Mouse (Mus musculus) heart, adult 8-10 months (tissue): ENCODE results near the gene Gramd1a. TPM values are rescaled to one million over a fixed set of nuclear protein-coding genes. Genes with fewer than 3 reads are reported as not detected.

Source experiments
- DNase-seq: peaks from one replicate; pipeline ENCODE4 v3.0.0; 2022; ENCODE audit warnings: low spot score
- total RNA-seq, 4 experiments: library from RNA; stranded (reverse); gene quantifications; 2 replicates each; pipeline ENCODE4 v1.2.4; 2022

Gene Gramd1a
- total RNA-seq, 4 experiments from 2014 or later, result 26.6 to 42.2 (median 33.0) TPM

DNA sequence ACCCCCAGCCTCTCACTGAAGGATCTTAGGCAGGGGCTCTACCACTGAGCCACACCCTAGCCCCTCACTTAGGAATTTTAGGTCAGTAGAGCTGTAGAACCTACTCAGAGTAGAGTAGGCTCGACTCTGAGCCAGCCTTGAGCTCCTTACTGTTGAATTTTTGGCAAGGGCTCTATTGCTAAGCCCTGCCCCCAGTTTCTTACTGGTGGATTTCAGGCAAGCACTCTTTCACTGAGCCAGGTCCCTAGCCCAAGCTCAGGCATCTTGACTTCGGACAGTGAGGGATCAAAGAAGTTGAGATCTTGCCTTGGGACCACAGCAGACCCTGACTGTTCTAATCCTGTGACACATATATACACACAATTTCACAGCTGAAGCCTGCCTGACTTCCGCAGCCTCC lies 32.0 kb downstream of the Gramd1a start:
- DNase-seq, result no peak

DNA sequence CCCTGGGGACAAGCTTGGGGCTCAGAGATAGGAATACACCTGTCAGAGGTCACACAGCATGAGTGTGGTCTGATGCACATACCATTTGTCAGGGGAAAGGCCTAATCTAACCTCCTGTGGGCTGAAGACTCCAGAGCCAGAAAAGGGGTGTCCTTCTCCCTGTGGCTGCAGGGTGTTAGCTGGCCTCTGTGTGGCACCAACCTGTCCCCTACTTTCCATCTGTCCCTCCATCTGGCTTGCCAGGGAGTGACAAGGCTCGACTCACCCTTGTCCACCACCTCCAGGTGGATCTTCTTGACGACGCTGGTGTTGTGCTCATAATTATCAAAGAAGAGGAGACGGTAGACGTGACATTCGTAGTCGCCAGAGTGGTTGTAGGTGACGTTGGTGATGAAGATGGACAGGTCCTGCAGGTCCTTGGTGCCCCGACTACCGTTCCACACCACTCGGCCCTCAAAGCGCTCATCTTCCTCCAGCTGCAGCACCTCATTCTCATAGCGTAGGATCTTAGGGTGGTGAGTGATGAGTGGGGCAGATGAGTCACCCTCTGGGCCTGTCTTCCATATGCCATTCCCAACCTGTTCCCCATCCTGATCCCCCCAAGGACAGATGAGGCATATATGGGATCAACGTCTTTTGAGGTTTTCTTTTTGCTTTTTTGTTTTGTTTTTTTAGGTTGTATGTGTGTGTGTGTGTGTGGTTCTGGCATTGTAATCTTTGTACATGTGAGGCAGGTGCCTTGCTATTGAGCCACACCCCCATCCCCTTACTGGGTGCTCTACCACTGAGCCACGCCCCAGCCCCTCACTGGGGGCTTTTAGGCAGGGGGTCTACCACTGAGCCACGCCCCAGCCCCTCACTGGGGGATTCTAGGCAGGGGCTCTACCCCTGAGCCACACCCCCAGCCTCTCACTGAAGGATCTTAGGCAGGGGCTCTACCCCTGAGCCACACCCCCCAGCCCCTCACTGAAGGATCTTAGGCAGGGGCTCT lies 32.8 kb downstream of the Gramd1a start:
- no peak for DNase-seq

DNA sequence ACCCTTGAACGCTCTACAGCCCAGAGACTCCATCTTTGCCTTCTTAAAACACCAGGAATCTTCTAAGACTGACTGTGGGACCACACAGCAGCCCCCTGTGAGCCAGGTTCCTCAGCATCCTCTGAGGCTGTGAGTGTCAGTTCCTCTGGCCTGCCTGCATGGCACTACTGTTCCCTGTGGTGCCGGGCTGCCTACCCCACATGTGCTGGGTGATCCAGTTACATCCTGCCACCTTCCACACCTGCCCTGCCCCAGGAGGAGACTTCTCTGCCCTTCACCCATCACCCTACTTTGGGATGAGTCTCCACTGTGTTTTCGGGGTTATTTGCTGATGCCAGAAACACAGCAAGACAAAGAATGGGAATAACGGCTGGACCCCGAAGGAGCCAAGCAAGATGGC lies 36.1 kb downstream of the Gramd1a start:
- DNase-seq, result no peak

DNA sequence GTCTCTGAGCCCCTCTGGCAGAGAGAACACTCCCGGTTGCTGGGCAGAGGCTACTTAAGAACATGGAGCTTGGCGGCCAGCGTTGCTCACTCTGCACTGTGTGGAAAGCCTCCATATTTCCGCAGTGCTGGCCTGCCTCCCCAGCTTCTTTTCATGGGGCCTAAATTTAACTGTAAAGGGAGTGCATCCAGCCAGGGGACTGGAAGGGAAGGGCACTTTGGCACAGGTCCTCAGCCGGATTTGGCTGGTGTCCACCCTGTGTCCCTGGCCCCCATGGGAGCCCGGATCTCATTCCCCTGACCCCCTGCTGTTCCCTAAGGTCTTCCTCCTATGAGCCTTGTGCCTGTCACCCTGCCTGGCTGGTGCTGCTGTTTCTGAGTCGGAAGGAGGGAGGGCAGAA lies 37.2 kb downstream of the Gramd1a start:
- peak; percentile 49 for DNase-seq

DNA sequence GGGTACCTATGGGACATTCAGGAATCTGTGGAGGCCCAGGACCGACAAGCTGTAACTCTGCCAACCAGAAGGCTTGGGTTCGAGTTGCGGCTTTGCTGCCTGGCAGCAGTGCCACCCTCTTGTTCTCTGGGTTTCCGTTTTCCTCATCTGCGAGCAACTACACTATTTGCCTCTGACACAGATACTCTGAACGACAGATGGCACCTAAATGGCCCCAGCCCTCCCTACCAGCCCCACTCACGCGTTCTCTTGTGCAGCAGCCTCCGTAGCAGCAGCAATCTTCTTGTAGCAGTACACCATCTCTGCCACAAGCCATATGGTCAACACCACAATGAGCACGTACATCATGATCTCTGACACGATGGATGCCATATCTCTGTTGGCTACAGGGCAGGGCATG lies 38.2 kb downstream of the Gramd1a start:
- DNase-seq, result no peak

DNA sequence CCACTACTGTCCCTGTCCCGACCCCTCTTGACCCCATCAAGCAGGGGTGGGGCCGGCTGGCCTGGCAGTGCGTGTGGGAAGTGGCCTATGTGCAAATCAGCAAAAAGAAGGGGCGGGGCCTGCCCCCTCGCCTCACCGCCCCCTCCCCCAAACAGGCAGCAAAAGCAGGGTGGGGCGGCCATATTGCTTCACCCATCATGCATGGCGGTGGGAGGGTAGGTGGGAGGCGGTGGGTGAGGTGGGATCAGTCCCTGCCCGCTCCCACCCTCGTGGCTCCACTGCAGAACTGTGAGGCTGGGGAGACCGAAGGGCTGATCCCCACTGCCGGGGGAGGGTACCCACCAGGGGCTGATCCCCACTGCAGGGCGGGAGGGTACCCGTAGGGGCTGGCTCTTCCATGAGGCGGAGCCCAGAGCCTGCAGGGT lies 39.0 kb downstream of the Gramd1a start:
- DNase-seq, result no peak

DNA sequence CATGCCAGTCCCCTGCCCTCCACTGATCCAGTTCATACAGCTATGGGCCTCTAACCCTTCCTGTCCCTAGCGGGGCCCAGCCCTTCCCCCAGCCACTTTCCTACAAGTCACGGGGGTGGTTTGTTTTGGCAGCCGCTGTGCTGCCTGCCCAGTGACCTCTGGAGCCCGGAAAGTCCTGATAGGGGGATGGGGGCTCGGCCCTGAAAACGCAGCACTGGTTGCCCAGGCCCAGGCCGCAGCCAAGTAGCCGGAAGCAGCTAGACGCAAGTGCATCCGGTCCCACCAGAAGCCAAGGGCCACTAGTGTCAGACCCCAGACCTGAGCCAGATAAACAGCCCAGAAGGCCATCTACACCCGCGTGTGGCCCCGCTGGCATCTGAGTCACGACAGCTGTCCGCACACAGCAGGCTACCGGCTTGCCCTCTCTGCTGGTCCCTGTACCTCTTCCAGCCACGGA lies 40.1 kb downstream of the Gramd1a start:
- peak; percentile 77 for DNase-seq

DNA sequence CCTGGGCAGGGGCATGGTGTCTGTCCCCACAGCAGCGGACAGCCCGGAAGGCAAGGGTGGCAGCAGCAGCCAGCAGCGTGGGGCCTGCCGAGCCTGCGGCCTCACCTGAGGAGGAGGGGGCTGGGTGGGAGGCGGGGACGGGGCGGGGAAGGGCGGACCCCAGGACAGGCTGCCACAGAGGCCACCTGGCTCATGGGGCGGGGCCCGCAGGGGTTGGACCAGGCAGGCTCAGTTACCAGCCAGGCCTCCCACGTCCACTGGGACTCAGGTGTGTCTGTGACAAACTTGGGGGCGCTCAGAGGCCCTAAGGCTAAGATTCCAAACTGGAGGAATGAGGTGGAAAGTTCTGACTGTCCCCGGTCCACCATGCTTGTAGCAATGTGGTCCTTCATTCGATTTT lies 40.5 kb downstream of the Gramd1a start, which contains the start of gene Hpn:
Gene Hpn (minus strand): TSS at position 109 of the 400 bp plus-strand sequence.
- DNase-seq, result no peak

DNA sequence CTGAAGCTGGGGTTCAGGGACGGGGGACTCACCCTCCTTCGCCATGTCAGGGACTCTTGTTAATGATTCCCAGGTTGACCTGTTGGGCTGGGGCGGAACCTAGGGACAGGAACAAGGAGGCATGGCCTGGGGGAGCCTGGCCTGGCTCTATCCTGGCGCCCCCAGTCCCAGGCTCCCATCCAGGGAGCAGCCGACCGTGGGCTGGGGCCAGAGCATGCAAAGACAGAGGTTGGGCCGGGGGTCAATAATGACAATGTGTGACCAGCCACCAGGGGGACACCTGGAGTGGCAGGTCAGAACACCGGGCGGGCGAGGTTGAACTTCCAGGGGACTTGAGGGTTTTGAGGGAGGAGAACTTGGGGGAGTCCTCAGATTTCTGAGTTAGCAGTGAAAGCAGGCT lies 41.0 kb downstream of the Gramd1a start:
- no peak for DNase-seq

DNA sequence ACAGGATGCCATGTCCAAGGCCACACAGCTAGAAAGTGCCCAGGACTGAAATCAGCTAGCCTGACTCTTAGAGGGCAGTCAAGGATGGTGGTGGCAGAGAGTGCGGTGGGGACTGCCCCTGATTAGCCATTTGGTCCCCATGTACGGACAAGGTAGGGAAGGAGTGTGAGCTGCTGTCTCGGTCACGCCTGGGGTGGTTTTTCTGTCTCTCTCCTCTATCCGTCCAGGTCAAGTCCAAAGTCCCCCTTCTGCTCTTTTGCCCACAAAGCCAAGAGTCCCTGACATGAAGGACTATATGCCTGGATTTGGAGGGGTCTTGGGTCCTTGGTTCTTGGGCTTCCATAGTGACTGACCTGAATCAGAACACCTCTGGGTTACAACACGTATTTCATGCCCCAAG lies 41.9 kb downstream of the Gramd1a start:
- no peak for DNase-seq

DNA sequence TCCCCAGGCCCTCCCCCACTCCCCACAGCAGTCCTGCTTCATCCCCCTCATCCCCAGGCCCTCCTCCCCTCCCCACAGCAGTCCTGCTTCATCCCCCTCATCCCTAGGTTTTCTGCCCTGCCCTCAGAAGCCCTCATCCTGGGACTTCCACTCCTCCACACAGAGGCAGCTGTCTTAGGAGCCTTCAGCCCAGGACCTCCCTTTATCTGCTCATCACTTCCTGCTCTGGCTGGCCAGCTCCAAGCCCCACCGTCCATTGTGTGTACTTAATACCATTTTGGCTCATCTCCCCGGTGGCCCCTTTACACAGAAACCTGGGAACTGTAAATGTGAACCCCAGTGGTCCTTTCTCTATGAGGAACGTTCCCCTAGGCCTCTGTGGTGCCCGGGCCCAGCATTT lies 43.7 kb downstream of the Gramd1a start:
- no peak for DNase-seq

DNA sequence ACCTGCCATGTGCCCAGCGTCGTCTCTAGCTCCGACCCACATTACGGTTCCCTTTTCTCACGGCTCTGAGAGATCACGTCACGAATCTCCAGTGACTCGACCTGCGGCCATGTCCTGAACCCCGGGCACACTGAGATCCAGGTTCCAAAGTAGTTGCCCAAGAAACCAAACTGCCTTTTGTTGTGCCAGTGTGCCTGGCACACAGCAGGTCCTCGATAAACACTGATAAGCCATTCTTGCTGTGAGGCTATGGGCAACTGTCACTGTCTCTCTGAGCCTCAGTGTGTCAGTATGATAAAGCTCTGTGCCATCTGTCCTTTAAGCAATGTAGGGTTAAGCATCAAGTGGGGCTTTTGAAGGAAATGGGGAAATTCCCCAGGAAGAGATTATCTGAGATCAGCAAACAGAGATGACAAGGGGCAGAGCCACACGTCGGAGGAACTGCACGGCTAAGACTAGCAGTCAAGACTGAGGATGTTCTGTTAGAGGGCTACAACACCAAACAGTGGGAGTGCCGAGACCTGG lies 44.8 kb downstream of the Gramd1a start:
- DNase-seq, result no peak

DNA sequence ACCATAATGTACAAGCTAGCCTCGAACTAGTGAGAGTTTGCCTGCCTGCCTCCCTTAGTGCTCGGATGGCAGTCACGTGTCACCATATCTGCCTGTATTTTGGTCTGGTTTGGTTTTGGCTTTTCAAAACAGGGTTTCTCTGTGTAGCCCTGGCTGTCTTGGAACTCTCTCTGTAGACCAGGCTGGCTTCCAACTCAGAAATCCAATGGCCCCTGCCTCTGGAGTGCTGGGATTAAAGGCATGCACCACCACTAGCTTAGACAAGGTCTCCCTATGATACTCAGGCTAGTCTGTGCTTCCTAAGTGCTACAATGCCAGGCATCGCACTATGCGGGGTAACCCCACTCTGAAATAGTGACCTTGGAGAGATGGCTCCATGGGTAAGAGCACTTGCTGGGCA lies 45.9 kb downstream of the Gramd1a start:
- DNase-seq, result no peak

DNA sequence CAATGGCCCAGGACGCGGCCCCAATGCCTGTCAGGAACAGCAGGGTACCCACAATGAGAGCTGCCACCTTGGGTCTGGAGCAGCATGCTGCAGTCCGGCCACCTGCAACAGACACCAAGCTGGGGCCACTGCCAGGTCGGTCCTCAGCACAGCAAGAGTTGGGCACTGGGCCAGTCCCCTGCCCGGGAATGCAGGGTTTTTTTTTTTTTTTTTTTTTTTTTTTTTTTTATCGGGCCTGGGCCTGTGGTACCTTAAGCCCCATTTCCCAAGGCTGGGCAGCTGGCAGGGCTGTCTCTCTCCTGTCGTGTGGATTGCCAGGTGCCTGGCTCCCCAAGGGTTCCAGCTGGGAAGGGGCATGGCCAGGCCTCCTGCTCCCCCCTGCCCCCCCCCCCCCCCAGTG lies 46.6 kb downstream of the Gramd1a start:
- DNase-seq, result no peak

DNA sequence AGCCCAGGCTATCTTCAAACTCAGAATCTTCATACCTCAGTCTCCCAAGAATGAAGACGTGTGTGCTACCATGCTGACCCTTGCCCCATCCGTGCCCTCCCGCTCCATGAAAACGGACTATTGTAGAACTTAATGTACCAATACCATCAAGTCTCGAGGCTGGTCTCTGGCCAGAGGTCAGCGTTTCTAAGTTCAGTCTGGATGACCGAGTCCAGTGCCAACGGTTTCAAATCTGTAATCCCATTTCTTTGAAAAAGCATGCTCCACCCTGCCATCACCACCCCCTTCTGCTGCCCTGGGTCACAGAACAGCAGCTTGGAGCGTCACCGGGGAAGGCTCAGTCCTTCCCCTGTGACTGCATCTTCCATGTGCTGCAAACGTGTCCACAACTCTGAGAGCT lies 47.9 kb downstream of the Gramd1a start:
- DNase-seq, result no peak

DNA sequence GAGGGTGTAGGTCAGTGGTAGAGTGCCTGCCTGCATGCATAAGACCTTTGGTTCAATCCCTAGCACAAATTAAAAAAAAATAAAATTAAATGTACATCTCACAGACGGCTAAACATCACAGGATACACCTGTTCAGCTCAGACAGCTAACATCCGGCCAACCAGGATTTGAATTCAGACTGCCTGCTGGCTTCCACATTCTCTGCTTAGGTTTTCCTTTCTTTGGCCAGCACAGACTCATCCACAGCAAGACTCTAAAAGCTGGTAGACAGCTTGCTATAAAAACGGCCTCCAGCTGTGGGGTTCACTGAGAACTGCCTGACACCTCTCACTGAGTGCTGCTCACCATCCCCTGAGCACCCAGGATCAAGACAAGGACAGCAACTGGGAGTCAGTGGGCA lies 49.5 kb downstream of the Gramd1a start:
- no peak for DNase-seq

DNA sequence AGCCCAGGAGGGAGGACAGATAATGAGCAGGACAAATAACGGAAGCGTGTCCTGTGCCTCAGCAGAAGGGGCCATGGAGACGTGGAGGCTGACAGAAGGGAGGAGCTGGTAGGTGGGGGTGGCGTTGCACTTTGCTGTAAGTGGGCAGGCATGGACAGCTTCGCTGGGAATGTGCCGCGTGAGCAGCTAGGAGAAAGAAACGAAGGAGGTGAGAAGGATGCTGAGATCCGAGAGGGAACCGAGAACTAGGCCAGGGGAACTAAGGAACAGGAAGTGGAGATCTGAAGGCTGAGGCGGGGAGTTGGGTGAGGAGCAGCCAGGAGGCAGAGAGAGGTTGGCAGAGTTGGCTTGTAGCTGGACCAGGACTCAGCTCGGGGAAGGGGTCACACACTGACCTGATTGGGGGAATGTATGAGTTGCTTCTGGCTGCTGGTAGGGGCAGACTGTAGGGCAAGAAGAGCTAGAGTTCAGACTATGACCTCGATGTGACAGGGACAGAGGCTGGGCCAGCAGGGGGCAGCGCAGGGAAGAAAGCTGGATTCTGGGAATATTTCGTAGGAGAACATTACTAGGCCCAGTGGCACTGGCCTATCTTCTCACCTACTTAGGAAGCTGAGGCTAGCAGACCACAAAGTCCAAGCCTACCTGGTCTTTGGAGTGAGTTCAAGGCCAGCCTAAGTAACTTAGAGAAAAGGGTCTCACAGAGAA lies 50.5 kb downstream of the Gramd1a start:
- DNase-seq, result no peak

DNA sequence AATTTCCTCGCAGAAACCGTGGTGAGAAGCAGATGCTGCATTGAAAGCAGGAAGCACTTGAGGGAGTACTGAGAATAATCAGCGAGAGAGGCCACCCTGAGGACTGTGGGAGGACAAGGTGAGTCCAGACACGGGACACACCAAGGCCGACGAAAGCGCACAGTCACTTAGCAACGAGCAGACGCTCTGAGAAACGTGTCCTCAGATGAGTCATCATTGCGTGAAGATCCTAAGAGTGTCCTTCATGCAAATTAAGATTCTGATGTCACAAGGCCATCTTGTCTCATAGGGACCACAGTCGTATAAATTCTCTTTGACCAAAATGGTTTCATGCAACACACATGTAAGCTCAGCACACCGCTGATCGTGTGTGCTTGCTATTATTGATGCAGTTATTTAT lies 54.9 kb downstream of the Gramd1a start:
- no peak for DNase-seq

DNA sequence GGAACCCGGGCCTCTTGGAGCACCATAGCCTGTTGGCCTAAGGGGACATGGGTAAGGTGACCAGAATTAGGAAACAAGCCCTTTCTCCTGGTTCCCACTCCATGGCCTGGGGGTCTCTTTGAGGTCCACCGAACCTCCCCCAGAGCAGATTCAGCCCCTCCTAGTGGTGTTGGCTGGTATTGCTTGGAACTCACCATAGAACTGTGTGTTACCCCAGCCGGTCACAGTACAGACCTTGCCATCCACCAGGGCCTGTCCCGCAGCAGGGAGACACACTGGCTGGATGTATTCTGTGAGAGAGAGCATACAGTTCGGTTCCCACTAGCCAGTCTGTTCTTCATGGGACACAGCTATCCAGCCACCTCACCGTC lies 56.1 kb downstream of the Gramd1a start:
- no peak for DNase-seq

DNA sequence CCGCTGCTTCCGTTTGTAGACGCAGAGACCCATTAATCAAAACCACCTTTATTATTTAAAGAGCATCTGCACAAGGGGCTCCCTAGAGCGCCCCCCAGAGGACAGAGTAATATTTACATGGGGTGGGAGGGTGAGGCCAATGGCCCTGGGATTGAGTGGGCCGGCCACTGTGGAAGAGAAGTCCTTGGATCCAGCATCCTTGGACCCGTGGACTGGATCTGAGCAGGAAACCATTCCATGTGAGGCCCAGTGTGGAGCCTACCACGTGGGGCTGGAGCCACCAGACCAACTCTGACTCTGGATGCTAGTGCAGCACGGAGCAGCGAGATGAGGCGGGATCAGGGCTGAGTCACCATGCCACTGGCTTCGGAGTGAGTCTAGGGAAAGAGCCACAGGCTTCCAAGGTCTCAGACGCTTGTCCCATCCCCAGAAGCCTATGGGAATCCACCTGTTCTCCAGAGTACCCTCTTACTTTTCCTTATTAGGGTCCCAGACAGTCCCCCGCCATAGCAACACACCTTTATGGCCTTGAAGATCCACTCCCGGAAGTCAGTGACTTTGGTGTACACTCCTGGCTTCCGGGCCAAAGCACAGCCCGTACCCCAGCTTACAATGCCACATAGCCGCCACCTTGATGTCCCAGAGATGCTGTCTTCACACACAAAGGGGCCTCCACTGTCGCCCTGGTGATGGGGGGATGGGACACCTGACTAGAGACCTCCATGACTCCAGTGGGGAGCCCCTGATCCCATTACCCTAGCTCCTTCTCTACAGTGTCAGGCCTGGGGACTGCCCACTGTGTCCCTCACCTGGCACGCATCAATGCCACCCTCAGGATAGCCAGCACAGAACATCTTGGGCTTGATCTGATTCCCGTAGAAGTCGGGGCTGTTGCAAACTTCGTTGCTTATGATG lies 56.7 kb downstream of the Gramd1a start:
- DNase-seq, result no peak

DNA sequence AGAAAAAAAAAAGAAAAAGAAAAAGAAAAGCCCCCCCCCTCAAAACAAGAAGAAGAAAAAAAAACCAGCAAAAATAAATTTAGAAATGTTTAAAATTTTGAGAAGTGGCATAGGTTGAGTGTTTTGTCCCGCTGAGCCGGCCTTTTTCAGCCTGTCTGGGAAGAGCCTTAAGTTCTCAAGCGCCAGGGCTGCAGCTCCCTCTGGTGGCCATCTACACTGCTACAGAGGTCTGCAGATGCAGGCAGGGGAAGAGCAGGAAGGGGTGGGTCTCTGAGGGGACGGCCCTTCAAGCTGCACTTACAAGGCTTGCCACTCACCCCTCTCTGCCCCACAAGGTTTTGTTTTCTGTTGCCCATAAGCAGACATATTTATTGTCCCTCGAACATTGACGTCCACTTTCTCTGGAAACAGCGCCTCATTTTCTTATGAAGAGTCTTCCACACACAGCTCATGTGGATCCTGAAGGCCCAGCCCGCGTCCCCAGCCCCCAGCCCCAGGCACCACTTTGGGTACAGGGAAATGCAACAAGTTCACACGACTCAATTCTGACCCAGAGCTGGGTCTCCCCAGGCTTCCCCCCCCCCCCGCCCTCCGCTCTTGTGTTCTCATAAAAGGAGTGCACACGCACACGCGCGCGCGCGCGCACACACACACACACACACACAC lies 58.0 kb downstream of the Gramd1a start:
- DNase-seq, result peak; percentile 92
